In the genomic region with DNA sequence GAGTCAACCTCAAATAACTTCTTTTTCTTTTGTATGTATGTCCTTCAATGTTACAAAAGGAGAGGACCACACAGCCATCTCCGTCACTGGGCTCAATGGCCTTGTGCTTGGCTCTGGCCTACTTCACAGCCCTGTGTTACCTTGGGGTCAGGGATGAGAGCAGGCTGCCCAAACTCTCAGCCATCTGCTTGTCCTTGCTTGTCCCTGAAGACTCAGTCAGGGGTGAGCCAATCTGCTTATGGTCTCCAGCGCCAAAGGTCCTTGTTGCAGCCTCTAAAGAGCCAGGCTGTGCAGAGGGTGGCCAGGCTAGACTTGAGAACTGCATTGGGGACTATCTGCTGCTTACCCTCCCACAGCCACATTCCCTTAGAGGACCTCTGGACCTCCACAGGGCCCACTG, we compare ENCODE assay signal across 22 mouse cellular contexts. TPM values are rescaled to one million over a fixed set of nuclear protein-coding genes. Genes with fewer than 3 reads are reported as not detected.
DNase-seq lines count a peak whose midpoint lies in the region; ATAC-seq and TF ChIP-seq lines count a peak whose summit lies in the region.
"Had no signal": no experiment of that assay in that cellular context is flagged by ENCODE, and none has a peak within 500 bp of the region (broad histone marks: within the 10 kb centered on the region; RNA-seq: fewer than 3 reads in every experiment).

No protein-coding gene starts in this region.

- ATAC-seq in heart, embryonic 12.5 days (ENCODE audit: insufficient number of reproducible peaks, low FRiP score), result no peak
- ATAC-seq: forebrain, postnatal 0 days; hindbrain, postnatal 0 days; intestine, embryonic 16.5 days; midbrain, embryonic 13.5 days had no signal

- no peak for TF ChIP-seq CTCF in cerebellum, adult 2 months (IDR thresholded peaks at IDR 0.05; ENCODE audit: borderline replicate concordance, insufficient read depth, low read depth, low read length)

- no peak overlapping the region for H3K4me2 ChIP-seq in heart, embryonic 12.5 days
- H3K4me2 ChIP-seq: embryonic facial prominence, embryonic 12.5 days; lung, embryonic 14.5 days; midbrain, embryonic 13.5 days had no signal

- H3K36me3 ChIP-seq in heart, embryonic 12.5 days, result no peaks in the 10 kb centered on the region
- H3K36me3 ChIP-seq: embryonic facial prominence, embryonic 12.5 days; heart, embryonic 10.5 days; hindbrain, embryonic 10.5 days; midbrain, embryonic 13.5 days had no signal

- DNase-seq in heart, adult 11 months, result peak; percentile 75
- peak; percentile 44 to 50 for DNase-seq in adrenal gland, postnatal 36 days
- DNase-seq in cerebellum, adult 2 months, result peak; percentile 17 to 29
- peak; percentile 19 to 40 for DNase-seq in cerebellum, postnatal 25 days
- no peak for DNase-seq in heart, postnatal 4 days
- DNase-seq in left cerebral cortex, adult 18-20 months (ENCODE audit: low spot score in 2 of 2), result no peak
- no peak for DNase-seq in gastrocnemius, adult 18-20 months (ENCODE audit: low spot score)
- DNase-seq: forebrain, postnatal 0 days; kidney, postnatal 25 days; layer of hippocampus, postnatal 36 days; lung, embryonic 14.5 days; right cerebral cortex, postnatal 14 days; thymus, postnatal 14 days had no signal

- H3K9me3 ChIP-seq in heart, embryonic 12.5 days (replicated peaks), result no peaks in the 10 kb centered on the region
- H3K9me3 ChIP-seq: embryonic facial prominence, embryonic 12.5 days; heart, embryonic 10.5 days; hindbrain, embryonic 10.5 days; midbrain, embryonic 13.5 days had no signal

- no peak overlapping the region for H3K4me3 ChIP-seq in heart, embryonic 12.5 days
- no peak overlapping the region for H3K4me3 ChIP-seq in cerebellum, adult 2 months (replicated peaks; ENCODE audit: insufficient read depth, low read depth, low read length)
- H3K4me3 ChIP-seq: embryonic facial prominence, embryonic 12.5 days; heart, embryonic 10.5 days; hindbrain, embryonic 10.5 days; midbrain, embryonic 13.5 days had no signal

- no peak overlapping the region for H3K9ac ChIP-seq in heart, embryonic 12.5 days
- H3K9ac ChIP-seq: embryonic facial prominence, embryonic 12.5 days; forebrain, postnatal 0 days; liver, embryonic 14.5 days; lung, embryonic 14.5 days; midbrain, embryonic 13.5 days had no signal

- 66% methylated on average over 2 of the region's 2 CpGs for WGBS in heart, embryonic 12.5 days
- WGBS in cerebellum, adult 2 months, result 48% methylated on average over 2 of the region's 2 CpGs

- H3K4me1 ChIP-seq in heart, embryonic 12.5 days (replicated peaks), result peaks cover 17% of the 10 kb centered on the region; the same call in 1 of the 2 replicates
- peaks cover 7% of the 10 kb centered on the region for H3K4me1 ChIP-seq in cerebellum, adult 2 months (ENCODE audit: control insufficient read depth, insufficient read depth, low read length)
- H3K4me1 ChIP-seq: embryonic facial prominence, embryonic 12.5 days had no signal

- no peak overlapping the region for H3K27ac ChIP-seq in heart, embryonic 12.5 days (ENCODE audit: poor library complexity, severe bottlenecking)
- H3K27ac ChIP-seq in cerebellum, adult 2 months (ENCODE audit: insufficient read depth, low read length), result no peak overlapping the region
- H3K27ac ChIP-seq: embryonic facial prominence, embryonic 12.5 days; heart, embryonic 10.5 days; hindbrain, embryonic 10.5 days; hindbrain, postnatal 0 days; liver, embryonic 14.5 days; midbrain, embryonic 13.5 days; stomach, postnatal 0 days had no signal

- TF ChIP-seq POLR2A in cerebellum, adult 2 months (IDR thresholded peaks at IDR 0.05; ENCODE audit: borderline replicate concordance, insufficient read depth, low read length), result no peak

- peaks cover 29% of the 10 kb centered on the region; the same call in 1 of the 2 replicates for H3K27me3 ChIP-seq in heart, embryonic 12.5 days (replicated peaks)
- H3K27me3 ChIP-seq in cerebellum, adult 2 months (ENCODE audit: control insufficient read depth, insufficient read depth, low read length), result no peaks in the 10 kb centered on the region

RNA-seq across cellular contexts. Expression of a gene that starts 26.2 kb away (rescaled TPM):
- 108 and 109 TPM in 2 replicates for polyA plus RNA-seq in heart, embryonic 12.5 days (2016; fragmentation: Nextera tagmentation; extraction: Ambion mirVana)
- 100 to 1,000 TPM; 116 to 170 TPM for total RNA-seq in adrenal gland, postnatal 36 days (2021)
- 223 and 227 TPM in 2 replicates for polyA plus RNA-seq in cerebellum, adult 2 months (2012; rRNA removed)
- 10 to 100 TPM; 37.7 to 40.0 TPM for total RNA-seq in heart, postnatal 4 days (2021)
- total RNA-seq in left cerebral cortex, adult 18-20 months (2021), result 100 to 1,000 TPM; 198 to 222 TPM
- total RNA-seq in gastrocnemius, adult 18-20 months (2021), result 10 to 100 TPM; 14.0 to 14.1 TPM

Comparison
In these comparisons a context has a peak if more than half of its experiments do, and no peak if none do; other contexts are left out.
1. DNase-seq: peak in heart, adult 11 months (single experiment), adrenal gland, postnatal 36 days (2 of 2), cerebellum, adult 2 months (2 of 2) and cerebellum, postnatal 25 days (2 of 2); none in heart, postnatal 4 days (single experiment), left cerebral cortex, adult 18-20 months (0 of 2) and gastrocnemius, adult 18-20 months (single experiment).